Mouse (Mus musculus) MEL (cell line): Measurements from ENCODE around the gene BC147527.

ENCODE experiments used
- CTCF ChIP-seq, 3 experiments: IDR thresholded peaks in 2 of 3; conservative IDR thresholded peaks in 1 of 3; 2 replicates each; pipeline ENCODE4 v1.5.1; 2011 to 2012; ENCODE audit warnings: low read length in 3 of 3, low read depth in 2 of 3, mild to moderate bottlenecking in 2 of 3, improper control_type of control experiment in 1 of 3, inconsistent platforms in 1 of 3, mixed read lengths in 1 of 3, moderate library complexity in 1 of 3; ENCODE audit not compliant: control insufficient read depth in 1 of 3, insufficient read depth in 1 of 3, poor library complexity in 1 of 3, severe bottlenecking in 1 of 3
- RAD21 ChIP-seq: IDR thresholded peaks from 2 replicates; pipeline ENCODE4 v1.6.1; 2011; ENCODE audit warnings: mild to moderate bottlenecking, low read depth, low read length, improper control_type of control experiment
- ZC3H11A ChIP-seq: IDR thresholded peaks from 2 replicates; pipeline ENCODE4 v1.6.1; 2012; ENCODE audit warnings: low read depth, mild to moderate bottlenecking, inconsistent platforms, low read length, improper control_type of control experiment

- no peak for TF ChIP-seq CTCF (IDR thresholded peaks at IDR 0.05 in 2 of 3, conservative IDR thresholded peaks at IDR 0.05 in 1 of 3; ENCODE audit: control insufficient read depth in 1 of 3, insufficient read depth in 1 of 3, low read depth in 2 of 3, low read length in 3 of 3, poor library complexity in 1 of 3, severe bottlenecking in 1 of 3)
- no peak for TF ChIP-seq RAD21
- no peak for TF ChIP-seq ZC3H11A
Observed at GRCm38 (mm10) chr13:120320721-120321120, 20.5 kb downstream of the BC147527 start.
